Mouse (Mus musculus): ENCODE data around the gene Nid2. TPM values are rescaled to one million over a fixed set of nuclear protein-coding genes. Genes with fewer than 3 reads are reported as not detected.

Gene Nid2
- polyA plus RNA-seq, 1 experiment from 2014 or later = 63.0 TPM

DNA sequence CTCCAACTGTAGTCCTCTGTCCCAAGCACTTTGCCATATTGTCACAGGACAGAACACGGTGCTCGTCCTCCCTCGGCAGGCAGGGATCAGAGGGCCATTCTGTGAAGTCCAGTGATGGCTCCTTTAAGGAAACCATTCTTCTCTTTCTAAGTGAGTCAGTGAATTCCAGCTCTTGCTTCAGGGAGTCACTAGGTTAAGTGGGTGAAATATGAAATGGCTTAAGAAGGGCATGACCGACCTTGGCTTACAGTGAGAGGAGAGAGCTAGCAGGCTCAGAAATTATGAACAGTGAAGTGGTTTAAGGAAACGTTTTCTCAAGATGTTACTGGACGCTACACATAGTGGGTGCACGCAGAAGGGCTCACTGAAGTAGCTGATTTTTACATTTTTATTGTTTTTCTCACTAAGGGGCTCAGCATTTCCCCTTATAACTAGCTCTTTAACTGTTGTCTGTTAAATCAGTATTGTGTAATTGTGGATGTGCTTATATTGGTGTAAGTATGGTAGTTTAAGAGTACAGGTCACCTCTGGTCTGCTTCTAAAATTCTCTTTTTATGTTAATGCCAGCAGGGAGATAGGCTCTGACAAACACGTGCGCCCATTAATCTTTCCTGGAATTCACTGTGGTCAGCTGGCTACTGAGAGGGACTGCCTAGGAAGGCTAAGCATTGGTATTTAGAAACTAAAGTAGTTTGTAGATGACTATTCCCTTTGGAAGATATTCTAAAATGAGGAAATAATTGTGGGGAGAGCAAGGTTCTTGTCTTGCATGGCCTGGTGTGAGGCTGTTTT lies 34.9 kb downstream of the Nid2 start:
- Histone ChIP-seq H3K9me3 (ENCODE audit: control insufficient read depth, low read length) (no peaks in the 10 kb centered on the region), H3K4me1 (ENCODE audit: control insufficient read depth, insufficient read depth, low read length) (no peaks in the 10 kb centered on the region), H3K4me3 (ENCODE audit: low read depth, low read length) (no peak overlapping the region), H3K4me2 (ENCODE audit: low read depth) (no peak overlapping the region), H3K27ac (ENCODE audit: low read depth, low read length) (no peak overlapping the region), H3K9ac (ENCODE audit: low read length) (no peak overlapping the region), H3K27me3 (ENCODE audit: control insufficient read depth, insufficient read depth, low read length) (no peaks in the 10 kb centered on the region), H3K36me3 (ENCODE audit: control insufficient read depth, insufficient read depth, low read length) (no peaks in the 10 kb centered on the region)
- ATAC-seq (ENCODE audit: insufficient read depth, low FRiP score, low TSS enrichment) (no peak), DNase-seq (ENCODE audit: low spot score) (no peak)
- 78% methylated on average over 9 of the region's 9 CpGs for WGBS

- Histone ChIP-seq H3K27ac (ENCODE audit: low read depth, low read length) (no peak overlapping the region), H3K4me3 (ENCODE audit: low read depth, low read length) (no peak overlapping the region), H3K4me1 (ENCODE audit: control insufficient read depth, insufficient read depth, low read length) (no peaks in the 10 kb centered on the region), H3K27me3 (ENCODE audit: control insufficient read depth, insufficient read depth, low read length) (no peaks in the 10 kb centered on the region), H3K4me2 (ENCODE audit: low read depth) (no peak overlapping the region), H3K9ac (ENCODE audit: low read length) (no peak overlapping the region), H3K36me3 (ENCODE audit: control insufficient read depth, insufficient read depth, low read length) (no peaks in the 10 kb centered on the region), H3K9me3 (ENCODE audit: control insufficient read depth, low read length) (no peaks in the 10 kb centered on the region)
- WGBS = 75% methylated on average over 1 of the region's 1 CpGs
- ATAC-seq (ENCODE audit: insufficient read depth, low FRiP score, low TSS enrichment) = no peak
- DNase-seq (ENCODE audit: low spot score) = no peak
These were observed 37.4 kb downstream of the Nid2 start for GRCm38 (mm10) chr14:19788443-19788842.

DNA sequence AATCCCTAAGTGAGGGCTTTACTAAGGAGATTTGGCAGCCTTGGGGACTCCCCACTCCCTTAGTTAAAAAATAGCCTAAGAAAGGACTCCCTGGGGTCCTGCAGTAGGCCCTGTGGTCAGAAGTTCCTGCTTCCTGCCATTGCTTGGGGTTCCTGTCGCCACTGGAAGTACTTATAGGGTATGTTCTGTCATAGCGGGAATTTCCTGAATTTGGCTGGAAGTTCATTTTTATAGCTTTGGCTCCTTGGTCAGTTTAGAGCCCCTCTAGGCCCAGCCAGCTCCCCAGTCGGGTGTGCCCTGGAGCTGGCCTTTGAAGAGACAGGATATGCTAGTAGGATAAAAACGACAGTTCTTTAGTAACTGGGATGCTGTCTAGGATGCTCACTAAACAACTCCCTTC lies 43.8 kb downstream of the Nid2 start:
- H3K4me2 ChIP-seq (ENCODE audit: low read depth) = no peak overlapping the region
- H3K27me3 ChIP-seq (ENCODE audit: control insufficient read depth, insufficient read depth, low read length) = no peaks in the 10 kb centered on the region
- H3K4me1 ChIP-seq (ENCODE audit: control insufficient read depth, insufficient read depth, low read length) = no peaks in the 10 kb centered on the region
- DNase-seq (ENCODE audit: low spot score) (no peak), ATAC-seq (ENCODE audit: insufficient read depth, low FRiP score, low TSS enrichment) (no peak)
- H3K4me3 ChIP-seq (ENCODE audit: low read depth, low read length) = no peak overlapping the region
- H3K27ac ChIP-seq (ENCODE audit: low read depth, low read length) = no peak overlapping the region
- H3K9me3 ChIP-seq (ENCODE audit: control insufficient read depth, low read length) = no peaks in the 10 kb centered on the region
- H3K36me3 ChIP-seq (ENCODE audit: control insufficient read depth, insufficient read depth, low read length) = no peaks in the 10 kb centered on the region
- 75% methylated on average over 4 of the region's 4 CpGs for WGBS
- H3K9ac ChIP-seq (ENCODE audit: low read length) = no peak overlapping the region

DNA sequence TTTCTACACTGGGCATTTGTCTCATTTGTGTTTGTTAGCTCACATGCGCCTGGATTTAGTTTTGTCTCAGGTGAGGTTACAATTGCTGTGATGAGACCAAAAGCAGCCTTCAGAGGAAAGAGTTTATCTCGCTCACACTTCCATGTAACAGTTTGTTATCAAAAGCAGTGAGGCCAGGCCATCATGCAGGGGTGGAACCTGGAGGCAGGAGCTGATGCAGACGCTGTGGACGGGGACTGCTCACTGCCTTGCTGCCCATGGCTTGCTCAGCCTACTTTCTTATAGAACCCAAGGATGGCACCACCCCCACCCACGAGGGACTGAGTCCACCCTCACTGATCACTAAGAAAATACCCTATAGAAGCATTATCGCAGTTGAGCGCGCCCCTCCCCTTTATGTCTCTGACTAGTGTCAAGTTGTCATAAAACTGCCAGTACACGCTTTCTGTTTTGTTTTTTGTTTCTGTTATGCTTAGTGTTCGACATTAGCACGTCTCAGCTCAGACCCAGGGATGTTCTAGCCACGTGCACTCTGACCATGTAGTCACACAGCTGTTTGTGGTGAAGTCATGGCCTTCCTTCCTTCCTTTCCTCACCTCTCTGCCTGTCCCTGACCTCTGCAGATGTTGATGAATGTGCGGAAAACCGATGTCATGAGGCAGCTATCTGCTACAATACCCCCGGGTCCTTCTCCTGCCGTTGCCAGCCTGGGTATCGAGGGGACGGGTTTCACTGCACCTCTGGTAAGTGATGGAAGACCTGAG lies 45.7 kb downstream of the Nid2 start:
- Histone ChIP-seq H3K4me2 (ENCODE audit: low read depth) (no peak overlapping the region), H3K4me1 (ENCODE audit: control insufficient read depth, insufficient read depth, low read length) (no peaks in the 10 kb centered on the region), H3K27me3 (ENCODE audit: control insufficient read depth, insufficient read depth, low read length) (no peaks in the 10 kb centered on the region), H3K4me3 (ENCODE audit: low read depth, low read length) (no peak overlapping the region), H3K27ac (ENCODE audit: low read depth, low read length) (no peak overlapping the region), H3K36me3 (ENCODE audit: control insufficient read depth, insufficient read depth, low read length) (no peaks in the 10 kb centered on the region), H3K9me3 (ENCODE audit: control insufficient read depth, low read length) (no peaks in the 10 kb centered on the region), H3K9ac (ENCODE audit: low read length) (no peak overlapping the region)
- WGBS = 89% methylated on average over 18 of the region's 18 CpGs
- DNase-seq (ENCODE audit: low spot score) (no peak), ATAC-seq (ENCODE audit: insufficient read depth, low FRiP score, low TSS enrichment) (no peak)

DNA sequence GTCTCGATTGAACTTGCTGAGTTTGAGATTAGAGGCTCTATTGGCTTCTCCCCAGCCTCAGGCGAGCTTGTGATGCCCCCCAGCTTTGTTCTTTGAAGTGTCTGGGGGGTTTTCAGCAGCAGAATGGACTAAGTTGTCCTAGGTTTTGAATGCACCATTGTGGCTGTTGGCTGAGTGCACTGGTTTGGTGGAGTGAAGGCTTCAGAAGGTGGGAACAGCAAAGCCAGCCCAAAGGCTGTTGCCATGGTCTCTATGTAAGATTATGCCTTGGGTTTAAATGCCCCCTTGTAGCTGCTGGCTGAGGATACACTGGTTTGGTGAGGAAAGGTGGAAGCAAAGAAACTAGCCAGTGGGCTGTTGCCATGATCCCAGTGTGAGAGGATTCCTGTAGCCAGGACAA lies 49.4 kb downstream of the Nid2 start:
- no peaks in the 10 kb centered on the region for H3K4me1 ChIP-seq (ENCODE audit: control insufficient read depth, insufficient read depth, low read length)
- WGBS = 66% methylated on average over 2 of the region's 2 CpGs
- no peaks in the 10 kb centered on the region for H3K36me3 ChIP-seq (ENCODE audit: control insufficient read depth, insufficient read depth, low read length)
- H3K4me2 ChIP-seq (ENCODE audit: low read depth) = no peak overlapping the region
- no peaks in the 10 kb centered on the region for H3K9me3 ChIP-seq (ENCODE audit: control insufficient read depth, low read length)
- H3K9ac ChIP-seq (ENCODE audit: low read length) = no peak overlapping the region
- no peak for DNase-seq (ENCODE audit: low spot score)
- H3K27me3 ChIP-seq (ENCODE audit: control insufficient read depth, insufficient read depth, low read length) = no peaks in the 10 kb centered on the region
- no peak for ATAC-seq (ENCODE audit: insufficient read depth, low FRiP score, low TSS enrichment)
- no peak overlapping the region for H3K4me3 ChIP-seq (ENCODE audit: low read depth, low read length)
- no peak overlapping the region for H3K27ac ChIP-seq (ENCODE audit: low read depth, low read length)

DNA sequence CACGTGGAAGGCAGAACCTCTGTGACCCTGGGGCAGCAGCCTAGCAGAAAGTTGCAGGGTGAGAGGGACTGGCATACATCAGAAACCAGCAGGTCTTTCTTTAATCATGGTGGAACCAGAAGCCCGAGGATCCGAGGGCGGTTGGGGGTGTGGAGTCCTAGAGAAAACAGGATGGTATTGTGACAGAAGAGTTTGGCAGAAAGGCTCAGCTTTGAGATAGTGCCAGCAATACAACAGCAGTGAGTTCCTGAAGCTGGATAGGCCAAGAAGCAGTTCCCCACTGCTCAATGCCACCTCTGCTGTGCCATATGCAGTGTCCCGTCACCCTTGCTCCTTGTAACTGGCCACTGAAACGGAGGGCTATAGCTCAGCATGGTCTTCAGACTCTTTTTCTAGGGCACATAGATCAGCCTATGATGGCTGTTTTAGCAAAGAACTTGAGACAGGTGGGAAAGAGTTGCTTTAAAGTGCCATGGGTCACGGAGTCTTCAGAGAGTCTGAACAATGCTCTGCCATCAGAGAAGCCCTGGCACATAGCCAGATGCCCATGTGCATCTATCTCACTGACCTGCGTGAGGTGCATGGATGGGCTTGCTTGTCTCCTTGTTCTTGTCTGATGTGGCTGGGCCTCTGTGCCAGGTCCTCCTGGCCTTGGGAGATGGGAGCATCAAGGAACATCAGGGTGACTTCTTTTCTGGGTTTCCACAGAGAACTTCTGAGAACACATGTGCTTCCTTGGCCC lies 50.6 kb downstream of the Nid2 start:
- WGBS = 84% methylated on average over 8 of the region's 8 CpGs
- Histone ChIP-seq H3K27me3 (ENCODE audit: control insufficient read depth, insufficient read depth, low read length) (no peaks in the 10 kb centered on the region), H3K4me1 (ENCODE audit: control insufficient read depth, insufficient read depth, low read length) (no peaks in the 10 kb centered on the region), H3K9me3 (ENCODE audit: control insufficient read depth, low read length) (no peaks in the 10 kb centered on the region), H3K36me3 (ENCODE audit: control insufficient read depth, insufficient read depth, low read length) (no peaks in the 10 kb centered on the region; the same call in 1 of the 2 replicates), H3K27ac (ENCODE audit: low read depth, low read length) (no peak overlapping the region), H3K4me2 (ENCODE audit: low read depth) (no peak overlapping the region), H3K9ac (ENCODE audit: low read length) (no peak overlapping the region), H3K4me3 (ENCODE audit: low read depth, low read length) (no peak overlapping the region)
- ATAC-seq (ENCODE audit: insufficient read depth, low FRiP score, low TSS enrichment) (no peak), DNase-seq (ENCODE audit: low spot score) (no peak)

DNA sequence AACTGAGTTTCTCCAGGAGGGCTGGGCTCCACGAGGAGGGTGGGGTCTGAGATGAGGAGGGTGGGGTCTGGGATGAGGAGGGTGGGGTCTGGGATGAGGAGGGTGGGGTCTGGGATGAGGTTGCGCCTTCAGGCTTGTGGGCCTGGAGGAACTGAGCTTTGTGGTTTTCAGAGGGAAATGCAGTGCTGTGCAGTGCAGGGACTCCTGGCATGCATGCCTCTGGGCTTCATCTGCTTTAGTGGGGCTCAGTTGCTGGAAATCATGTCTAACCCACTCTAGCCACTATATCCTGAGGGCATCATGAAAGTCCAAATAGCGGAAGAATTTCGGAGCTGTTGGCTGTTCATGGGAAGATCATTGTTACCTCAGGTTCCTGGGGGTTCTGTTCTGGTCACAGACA lies 52.2 kb downstream of the Nid2 start:
- H3K9ac ChIP-seq (ENCODE audit: low read length) = no peak overlapping the region
- H3K9me3 ChIP-seq (ENCODE audit: control insufficient read depth, low read length) = no peaks in the 10 kb centered on the region
- no peak overlapping the region for H3K27ac ChIP-seq (ENCODE audit: low read depth, low read length)
- no peak overlapping the region for H3K4me3 ChIP-seq (ENCODE audit: low read depth, low read length)
- 68% methylated on average over 4 of the region's 4 CpGs for WGBS
- H3K27me3 ChIP-seq (ENCODE audit: control insufficient read depth, insufficient read depth, low read length) = no peaks in the 10 kb centered on the region
- no peaks in the 10 kb centered on the region; the same call in 1 of the 2 replicates for H3K36me3 ChIP-seq (ENCODE audit: control insufficient read depth, insufficient read depth, low read length)
- no peaks in the 10 kb centered on the region for H3K4me1 ChIP-seq (ENCODE audit: control insufficient read depth, insufficient read depth, low read length)
- H3K4me2 ChIP-seq (ENCODE audit: low read depth) = no peak overlapping the region
- ATAC-seq (ENCODE audit: insufficient read depth, low FRiP score, low TSS enrichment) = peak; percentile 27; the same call in 1 of the 2 replicates
- no peak for DNase-seq (ENCODE audit: low spot score)

DNA sequence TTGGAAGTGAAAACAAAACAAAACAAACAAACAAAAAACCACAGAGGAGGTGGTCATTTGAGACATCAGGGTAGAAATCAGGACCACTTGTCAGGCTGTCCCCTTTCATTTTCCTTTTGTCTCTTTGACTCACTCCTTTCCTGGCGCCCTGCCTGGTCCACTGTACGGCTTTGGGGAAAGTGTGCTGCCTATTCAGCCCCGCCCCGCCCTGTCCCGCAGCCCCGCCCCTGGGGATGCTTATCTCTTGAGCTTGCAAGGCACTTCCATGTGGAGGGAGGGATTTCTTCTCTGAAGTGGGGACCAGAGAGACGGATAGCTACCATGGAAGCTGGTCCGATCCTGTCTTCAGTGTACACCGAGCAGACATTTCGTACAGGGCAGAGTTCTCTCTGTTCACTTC lies 52.6 kb downstream of the Nid2 start:
- DNase-seq (ENCODE audit: low spot score) (no peak), ATAC-seq (ENCODE audit: insufficient read depth, low FRiP score, low TSS enrichment) (no peak)
- Histone ChIP-seq H3K27me3 (ENCODE audit: control insufficient read depth, insufficient read depth, low read length) (no peaks in the 10 kb centered on the region), H3K9me3 (ENCODE audit: control insufficient read depth, low read length) (no peaks in the 10 kb centered on the region), H3K4me3 (ENCODE audit: low read depth, low read length) (no peak overlapping the region), H3K4me1 (ENCODE audit: control insufficient read depth, insufficient read depth, low read length) (no peaks in the 10 kb centered on the region), H3K36me3 (ENCODE audit: control insufficient read depth, insufficient read depth, low read length) (no peaks in the 10 kb centered on the region; the same call in 1 of the 2 replicates), H3K4me2 (ENCODE audit: low read depth) (no peak overlapping the region), H3K27ac (ENCODE audit: low read depth, low read length) (no peak overlapping the region), H3K9ac (ENCODE audit: low read length) (no peak overlapping the region)
- WGBS = 78% methylated on average over 10 of the region's 10 CpGs

All from neural tube, embryonic 11.5 days (tissue).